Mouse (Mus musculus): ENCODE data around the gene Tex35. TPM values are rescaled to one million over a fixed set of nuclear protein-coding genes. Genes with fewer than 3 reads are reported as not detected.

Gene Tex35
- total RNA-seq, 2 experiments from 2014 or later: 0.43 to 0.79 TPM

DNA sequence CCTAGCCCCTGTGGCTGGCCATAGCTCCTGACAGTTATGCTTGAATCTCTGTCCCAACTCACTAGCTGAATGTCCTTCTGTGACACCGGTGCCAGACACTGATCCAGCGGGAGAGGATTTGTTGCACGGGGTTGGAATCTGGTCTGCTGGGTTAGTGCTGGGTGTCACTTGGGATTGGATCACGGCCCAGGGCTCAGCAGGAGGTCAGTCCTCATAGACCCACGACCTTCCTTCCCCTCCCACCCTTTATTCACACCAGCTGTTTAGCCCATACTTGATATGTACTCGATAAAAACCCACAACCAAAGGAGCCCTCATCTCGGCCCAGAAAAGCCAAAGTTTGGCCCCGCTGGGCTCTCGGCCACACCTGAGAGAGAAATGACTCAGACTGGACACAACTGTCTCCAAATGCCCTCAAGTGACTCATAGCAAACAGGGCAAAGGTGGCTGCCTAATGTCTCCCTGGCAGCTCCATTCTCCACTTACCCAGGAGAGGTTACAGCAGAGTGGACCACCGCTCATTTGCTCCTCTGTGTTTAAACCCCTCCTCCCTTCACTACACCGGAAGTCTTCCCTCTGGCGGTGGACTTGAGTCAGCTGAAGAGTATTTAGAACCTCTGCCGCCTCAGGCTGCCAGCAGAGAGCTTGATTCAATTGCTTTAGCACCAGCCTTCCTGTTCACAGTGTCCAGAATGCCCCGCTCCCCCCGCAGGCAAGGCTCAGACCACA, 27.2 kb downstream of the Tex35 start:
- DNase-seq: peak; percentile 39

DNA sequence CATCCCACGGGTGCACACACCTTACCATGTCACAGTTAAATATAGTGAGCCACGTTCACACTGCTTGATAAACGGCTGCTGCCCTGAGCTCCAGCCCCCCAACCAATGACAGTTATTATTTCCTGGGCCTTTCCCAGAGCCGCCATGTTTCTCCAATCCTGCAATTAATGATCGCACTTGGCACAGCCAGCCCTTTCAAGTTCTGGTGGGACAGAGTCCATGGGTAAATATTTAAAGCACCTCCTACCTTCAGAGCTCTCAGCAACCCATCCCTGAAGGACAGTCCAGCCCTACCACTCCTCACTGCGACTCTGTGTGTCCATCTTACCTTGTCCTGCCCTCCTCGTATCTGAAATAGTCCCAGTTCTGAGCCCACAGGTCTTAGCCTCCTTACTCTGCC, 28.4 kb downstream of the Tex35 start:
- no peak for DNase-seq

DNA sequence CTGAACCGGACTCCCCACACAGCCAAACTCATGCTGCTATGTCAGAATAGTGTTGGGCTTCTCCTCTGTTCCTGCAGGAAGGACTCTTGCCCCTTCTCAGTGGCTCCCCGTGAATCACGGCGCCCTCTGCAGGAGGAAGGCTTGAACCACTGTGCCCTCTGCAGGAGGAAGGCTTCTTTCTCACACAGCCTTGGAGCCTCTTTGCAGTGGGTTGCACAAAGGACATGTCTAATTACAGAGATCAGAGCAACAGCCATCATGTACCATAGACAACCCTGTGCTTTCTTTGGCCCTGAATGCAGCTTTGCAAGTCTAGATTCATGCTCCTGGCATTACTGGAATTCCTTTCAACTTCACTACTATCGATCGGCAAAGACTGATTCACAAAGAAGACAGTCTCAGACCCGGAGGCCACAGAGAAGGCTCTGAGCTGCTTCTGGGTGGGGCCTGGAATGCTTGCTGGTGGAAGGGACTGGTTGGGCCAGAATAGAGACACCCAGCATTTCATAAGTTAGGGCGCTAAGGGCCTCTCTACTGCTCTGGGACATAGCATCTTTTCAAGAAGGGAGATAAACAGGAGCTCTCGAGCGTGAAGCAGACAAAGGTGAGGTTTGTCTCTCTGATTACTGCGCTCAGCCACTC, 29.0 kb downstream of the Tex35 start:
- DNase-seq: peak; percentile 73

DNA sequence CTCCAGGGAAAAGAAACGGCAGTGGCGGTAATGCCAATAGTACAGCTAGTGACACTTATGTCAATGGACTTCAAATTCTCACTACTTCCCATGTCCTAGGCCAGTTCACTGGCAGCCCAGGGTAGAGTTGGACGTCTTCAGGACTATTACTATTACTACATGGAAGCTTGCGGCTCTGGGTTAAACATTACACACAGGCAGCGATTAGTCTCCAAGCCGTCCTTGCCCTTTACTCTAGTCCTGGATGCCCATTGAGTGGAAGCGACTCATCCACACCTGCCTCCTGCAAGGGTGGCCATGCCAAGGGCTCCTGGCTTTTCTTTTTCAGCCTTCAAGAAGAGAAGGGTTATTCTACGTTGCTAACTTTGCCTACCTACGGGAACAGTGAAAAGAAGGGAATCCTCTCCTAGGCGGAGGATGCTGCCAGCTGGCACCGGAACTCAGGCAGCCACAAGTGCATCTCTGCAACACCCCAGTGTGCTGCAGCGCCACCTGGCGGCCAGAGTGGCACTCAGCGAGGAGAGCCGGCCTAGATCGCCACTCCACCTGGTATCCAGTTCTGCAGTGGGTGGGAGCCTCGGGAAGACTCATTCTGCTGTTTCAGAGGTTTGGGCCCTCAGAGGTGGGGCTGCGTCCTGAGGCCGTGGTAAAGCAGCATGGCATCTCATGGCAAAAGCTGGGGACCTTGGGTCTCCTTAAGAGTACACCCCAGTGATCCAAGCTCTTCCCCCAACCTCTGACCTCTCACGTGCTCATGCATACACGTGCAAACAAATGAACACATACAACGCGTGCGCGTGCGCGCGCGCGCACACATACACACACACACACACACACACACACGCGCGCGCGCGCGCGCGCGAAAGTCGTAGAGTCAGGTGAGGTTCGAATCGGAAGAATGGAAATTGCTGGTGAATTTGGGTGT, 31.4 kb downstream of the Tex35 start:
- DNase-seq: peak; percentile 96

DNA sequence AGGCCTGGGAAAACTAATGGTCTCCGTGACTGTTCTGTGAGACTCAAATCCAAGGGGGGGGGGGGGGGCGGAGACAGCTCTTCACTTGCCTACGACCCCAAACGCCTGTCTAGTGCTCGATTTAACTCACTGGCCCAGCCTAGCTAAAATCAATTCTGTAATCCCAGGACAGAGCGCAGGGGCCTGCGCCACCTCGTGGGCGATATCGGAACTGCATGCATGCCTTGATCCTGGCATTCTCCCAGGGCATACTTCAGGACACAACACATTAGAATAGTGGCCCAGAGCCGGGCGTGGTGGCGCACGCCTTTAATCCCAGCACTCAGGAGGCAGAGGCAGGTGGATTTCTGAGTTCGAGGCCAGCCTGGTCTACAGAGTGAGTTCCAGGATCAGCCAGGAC, 32.2 kb downstream of the Tex35 start:
- DNase-seq: peak; percentile 93

DNA sequence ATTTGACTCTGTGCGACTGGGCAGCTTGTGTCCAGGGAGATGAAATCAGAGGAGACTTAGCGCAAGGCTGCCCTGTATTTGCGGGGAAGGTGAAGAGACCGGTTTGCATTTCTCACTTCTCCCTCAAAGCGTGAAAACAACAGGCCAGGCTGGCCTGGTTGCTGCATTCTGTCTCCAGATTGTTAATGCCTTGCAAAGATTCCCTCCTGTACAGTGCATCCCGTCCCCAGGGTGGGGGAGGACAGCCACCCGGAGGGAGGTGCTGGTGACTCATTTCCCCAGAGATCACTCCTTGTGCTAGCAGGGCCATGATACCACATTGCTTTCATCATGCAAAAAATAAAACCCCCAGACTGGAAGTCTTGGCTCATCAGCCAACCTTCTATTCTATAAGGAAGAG, 33.5 kb downstream of the Tex35 start:
- DNase-seq: peak; percentile 39

DNA sequence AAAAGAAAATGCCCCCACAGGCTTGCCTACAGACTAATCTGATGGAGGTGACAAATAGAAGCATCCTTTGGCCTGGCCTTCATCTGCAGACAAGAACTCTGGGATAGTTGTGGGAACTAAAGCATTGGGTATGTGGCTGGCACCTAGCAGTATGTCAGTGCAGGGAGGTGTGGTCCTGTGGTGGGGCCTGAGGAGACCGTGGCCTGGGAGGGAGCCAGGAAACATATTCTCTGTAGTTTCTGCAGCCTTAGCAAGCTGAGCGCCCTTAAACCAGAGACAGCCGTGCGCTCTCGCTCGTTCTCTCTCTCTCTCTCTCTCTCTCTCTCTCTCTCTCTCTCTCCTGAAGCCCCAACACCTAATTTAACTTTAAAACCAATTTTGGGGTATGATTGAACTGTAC, 34.1 kb downstream of the Tex35 start:
- no peak for DNase-seq

DNA sequence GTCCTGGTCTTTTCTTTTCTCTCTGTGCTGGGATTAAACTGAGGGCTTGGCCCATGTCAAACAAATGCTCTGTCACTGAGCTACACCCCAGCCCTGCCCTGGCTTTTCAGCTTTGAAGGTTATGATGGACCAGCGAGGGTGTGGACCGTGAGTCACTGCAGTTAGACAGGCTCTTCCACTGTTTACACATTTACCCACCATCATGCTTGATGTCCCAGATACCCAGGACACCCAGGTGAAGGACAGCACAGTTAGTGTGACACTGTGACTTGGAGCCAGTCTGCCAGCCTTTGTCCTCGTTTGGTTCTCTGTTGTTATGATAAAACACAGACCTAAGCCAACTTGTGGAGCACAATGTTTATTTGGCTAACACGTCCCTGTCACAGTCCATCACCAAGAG, 34.9 kb downstream of the Tex35 start:
- no peak for DNase-seq

DNA sequence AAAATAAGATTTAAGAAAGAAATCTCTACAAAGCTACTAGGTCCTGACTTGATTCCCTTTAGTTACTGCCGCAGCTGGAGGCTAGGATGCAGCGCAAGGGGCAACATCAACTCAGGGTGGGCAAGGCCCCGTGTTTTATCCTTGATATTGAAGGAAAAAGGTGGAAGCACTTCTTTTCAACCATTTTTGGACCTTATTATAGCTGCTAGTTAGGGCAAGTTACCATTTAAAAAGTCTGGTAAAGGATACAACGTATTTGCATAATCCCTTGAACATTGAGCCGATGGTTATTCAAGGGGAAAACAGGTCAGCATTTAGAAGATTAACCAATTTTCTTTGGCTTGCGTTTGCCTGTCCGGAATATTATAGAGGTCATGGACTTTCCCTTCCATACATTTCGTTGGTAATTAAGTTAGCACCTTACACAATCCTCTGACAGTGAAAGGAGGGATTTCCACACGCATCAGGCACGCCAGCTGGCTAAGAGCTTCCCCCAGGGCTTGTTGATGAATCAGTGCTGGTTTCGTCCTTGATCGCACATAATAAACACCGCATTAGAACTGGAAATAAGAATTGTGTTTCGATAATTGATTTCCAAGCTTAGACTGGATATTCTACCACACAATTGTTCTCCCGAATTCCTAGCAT, 39.2 kb downstream of the Tex35 start:
- DNase-seq: no peak

DNA sequence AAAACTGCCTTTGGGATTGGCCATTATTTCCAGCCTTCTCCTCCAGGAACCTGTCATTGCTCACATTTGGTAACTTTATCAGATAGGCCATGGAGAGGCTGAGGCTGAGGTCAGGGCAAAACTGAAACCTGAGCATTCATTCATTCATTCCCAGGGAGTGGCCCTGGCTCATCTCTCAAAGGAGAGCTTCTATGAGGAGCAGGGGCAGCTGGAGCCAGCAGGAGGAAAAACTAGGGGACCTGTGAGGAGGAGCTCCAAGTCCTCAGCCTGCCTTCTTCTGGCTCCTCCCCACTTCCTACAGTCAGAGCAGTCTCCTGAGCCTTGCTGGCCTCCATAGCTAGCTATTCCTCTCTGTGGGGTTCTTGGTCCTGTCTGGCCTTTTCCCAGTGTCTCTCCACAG, 40.2 kb downstream of the Tex35 start:
- DNase-seq: no peak

DNA sequence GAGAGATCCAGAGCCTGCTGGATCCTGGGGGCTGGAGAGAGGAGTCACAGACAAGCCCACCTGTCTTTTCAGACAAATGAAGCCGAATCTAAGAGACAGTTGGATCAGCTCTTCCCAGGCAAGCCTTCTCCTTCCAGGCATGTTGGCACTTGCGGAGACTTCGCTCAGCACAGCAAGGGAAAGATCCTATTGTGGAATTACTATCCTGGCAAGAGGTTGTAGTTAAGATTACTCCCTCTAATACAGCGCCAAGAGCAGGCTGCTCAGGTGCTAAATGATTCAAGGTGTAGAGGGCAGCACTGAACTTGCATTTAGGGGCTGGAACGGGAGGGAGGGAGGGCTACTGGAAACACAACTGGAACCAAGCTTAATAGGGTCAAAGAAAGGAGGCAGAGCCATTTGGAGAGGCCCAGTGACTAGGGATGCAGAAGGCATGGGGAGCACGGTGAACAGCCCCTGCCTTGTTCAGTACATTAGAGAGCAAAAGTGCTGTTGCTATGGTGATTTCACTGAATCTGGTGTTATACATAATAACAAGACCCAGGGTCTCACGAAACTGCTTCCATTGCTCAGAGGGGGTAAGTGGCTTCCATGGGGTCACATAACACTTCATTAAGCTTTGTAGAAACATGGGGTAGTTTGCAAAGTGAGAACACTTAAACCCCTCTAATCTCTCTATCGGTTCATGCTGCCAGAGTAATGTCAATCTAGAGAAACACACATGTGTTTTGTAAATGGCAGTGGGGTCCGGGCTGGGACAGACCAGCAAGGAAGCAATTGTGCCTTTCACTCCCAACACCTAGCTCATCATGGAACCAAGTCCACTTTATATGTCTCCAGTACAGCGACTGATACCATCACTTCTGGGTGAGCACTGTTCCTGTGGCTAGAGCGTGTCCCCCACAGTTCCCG, 42.4 kb downstream of the Tex35 start:
- DNase-seq: no peak

DNA sequence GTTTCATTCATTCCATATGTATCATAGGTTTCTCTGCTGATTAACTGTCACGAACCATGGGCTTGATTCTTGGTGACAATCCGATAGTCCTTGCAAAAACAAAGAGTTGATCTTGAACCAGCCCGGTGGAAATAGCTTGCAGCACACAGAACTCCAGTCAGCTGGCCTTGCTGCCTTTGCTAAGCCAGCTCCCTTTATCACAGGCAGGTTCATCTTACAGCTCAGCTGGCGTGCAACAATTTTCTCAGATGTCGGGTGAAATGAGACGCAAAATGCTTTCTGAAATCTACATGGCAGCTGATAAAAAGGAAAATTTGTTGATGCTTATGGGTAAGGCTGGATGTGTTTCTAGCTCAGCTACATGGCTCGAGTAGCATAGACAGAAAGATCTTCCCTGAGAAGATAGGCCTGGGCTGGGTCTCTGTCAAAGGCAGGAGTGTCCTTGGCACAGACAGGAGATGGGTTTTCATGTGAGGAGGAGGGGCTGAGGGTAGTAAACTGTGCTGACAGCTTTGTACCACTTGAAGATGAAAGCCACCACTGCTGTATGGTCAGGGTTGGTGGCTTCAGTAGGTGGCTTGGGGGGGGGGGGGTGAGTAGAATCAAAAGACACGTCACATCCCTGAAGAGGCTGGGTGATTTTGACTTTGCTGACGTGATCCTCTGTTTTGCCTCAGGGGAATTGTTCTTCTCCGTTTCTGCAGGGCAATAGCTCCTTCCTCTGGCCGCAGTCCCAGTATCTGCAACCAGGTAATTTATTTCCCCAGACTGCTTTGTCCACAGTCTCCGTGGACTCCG, 45.0 kb downstream of the Tex35 start:
- DNase-seq: no peak

DNA sequence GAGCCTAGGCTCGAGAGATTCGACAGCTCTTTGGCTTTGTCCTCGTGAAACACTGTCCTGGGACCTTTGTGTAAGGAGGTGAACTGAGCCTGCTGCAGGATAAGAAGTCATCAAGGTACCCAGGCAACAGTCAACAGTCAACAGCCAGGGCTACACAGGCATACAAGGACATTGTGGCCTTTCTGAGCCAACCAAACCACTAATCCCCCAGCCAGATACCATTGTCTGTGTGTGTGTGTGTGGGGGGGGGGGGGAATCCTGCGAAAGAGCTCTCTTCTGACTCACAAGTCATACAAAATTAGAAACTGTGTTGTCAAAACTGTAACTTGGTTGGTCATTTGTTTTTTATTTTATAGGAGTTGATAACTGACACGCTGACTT, 46.0 kb downstream of the Tex35 start:
- no peak for DNase-seq

DNA sequence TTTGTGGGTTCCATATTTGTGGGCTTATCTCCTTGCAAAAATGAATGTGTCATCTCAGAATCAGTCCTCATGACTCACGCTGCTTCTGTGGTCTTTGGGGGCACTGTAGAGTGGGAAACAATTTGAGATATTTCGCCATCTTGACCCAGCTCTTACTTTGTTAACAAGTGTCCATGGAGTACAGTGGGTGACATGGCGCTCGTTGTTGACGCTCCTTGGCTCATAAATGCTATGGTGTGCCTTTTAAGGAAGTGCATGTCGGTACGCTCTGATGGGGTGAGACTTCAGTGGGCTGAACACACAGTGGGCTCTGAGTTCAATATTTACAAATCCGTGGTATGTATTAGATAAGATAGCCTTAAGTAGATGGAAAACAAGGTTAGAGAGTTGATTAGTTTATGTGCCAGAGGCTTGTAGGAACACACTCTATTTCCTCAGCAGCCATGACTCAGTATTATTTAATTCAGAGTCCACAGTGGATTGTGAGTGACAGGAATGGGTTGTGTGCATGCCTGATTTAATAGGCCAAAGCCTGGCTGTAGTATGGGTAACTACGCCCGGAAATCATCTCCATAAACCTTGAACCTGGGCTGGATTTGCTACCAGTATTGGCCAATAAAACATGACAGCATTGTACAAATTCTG, 46.6 kb downstream of the Tex35 start:
- no peak for DNase-seq

DNA sequence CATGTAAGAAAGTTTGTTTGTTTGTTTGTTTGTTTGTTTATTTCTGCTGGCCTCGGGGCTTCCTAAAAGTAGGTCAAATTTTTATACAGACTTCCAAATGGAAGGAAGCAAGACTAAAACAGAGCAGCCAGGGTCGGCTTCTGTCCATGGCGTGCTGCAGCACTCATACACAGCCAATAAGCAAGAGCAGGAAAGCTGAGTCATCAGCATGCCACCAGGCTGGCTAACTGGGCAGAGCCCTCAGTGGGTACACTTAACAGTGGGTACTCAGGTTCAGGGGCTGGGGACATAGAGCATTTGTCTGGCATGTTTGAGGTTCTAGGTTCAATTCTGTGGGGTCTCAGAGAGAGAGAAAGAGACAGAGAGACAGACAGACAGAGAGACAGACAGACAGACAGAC, 47.3 kb downstream of the Tex35 start:
- no peak for DNase-seq

DNA sequence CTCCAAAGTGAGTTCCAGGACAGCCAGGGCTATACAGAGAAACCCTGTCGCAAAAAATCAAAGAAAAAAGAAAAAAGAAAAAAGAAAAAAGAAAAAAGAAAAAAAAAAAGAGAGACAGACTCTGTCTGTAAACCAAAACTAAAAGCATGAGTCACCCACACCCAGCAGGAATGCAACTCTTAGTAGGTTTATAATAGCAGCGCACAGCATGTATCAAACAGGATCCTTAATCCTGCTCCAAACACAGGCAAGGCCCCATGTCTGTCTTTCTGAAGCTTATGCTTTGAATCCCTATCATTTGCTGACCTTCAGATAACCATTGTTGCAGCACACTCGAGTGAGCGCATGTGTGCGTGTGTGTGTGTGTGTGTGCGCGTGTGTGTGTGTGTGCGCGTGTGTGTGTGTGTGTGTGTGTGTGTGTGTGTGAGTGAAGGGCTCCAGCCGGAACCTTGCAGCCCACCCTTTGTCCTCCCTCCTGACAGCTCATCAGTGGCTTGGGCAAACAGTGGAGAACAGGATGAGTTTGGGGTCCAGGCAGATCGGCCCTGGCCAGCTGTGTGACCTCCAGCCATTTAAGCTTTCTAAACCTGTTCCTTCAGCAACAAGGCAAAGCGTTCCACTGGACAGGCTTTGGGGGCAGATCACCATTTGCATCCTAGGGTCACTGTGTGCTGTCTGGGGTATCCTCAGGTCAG, 47.9 kb downstream of the Tex35 start:
- no peak for DNase-seq

DNA sequence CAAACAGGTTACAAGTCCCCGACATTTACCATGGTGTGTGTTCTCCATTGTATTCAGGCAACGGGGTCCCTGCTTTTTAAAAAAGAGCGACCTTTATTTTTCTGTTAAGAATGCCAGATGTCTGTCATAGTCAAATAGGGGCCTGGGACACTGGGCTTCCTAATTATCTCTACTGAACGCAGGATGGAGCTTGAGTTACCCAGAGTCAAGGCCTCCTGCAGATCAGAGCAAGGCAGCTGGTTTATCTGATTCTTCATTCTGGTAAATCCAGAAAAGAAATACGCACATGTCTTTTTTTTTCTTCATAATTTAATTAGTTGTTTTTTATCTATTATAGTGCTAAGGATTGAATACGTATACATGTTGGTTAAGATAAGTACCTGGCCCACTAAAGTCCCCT, 52.6 kb downstream of the Tex35 start:
- DNase-seq: no peak

DNA sequence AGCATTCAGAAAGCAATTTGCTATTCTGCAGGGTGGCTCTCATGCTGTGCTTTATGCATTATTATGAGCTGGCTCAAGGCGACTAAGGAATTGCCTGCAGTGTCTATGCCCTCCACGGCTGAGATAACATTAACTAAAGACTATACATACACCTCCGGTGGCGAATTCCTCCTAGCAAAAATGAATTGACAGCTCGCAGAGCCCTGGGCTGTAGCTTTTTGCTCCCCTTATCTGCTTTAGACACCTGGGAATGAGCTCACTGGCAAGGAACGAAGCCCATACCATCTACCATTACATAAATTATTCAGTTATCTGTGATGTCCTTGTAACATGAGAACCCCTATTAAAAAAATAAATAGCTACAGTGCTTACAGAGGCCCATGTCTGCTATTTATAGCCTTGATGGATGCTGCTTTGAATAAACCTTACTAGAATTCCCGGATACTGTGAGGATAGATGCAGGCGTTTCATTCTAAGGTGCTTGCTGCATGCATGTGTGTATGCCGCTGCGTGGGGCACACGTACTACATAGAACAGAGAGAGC, 53.1 kb downstream of the Tex35 start:
- DNase-seq: no peak

DNA sequence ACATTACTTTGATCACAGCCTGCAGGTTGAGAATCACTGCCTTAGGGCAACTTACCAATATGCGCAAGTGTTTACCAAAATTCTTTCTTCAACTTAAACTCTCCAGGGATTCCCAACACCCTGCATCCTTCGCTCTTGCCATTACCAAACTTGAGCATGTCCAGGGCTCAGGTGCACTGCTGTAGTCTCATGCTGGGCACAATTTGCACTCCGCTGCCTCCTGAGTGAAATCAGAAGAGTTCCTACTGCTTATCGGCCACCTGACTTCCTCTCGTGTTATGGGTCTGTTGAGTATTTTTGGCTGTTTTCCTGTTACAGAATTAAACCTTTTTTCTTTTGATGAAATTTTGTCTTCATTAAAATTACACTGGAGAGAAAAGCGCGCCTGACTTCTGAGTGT, 53.8 kb downstream of the Tex35 start:
- DNase-seq: no peak
